8 mouse cellular contexts compared by ENCODE assay signal in genomic region chr17:63863647-63864149, GRCm38 (mm10). TPM values are rescaled to one million over a fixed set of nuclear protein-coding genes. Genes with fewer than 3 reads are reported as not detected.
A peak's percentile ranks its signal among the peaks of the same experiment; 100 is the strongest.
DNase-seq lines count a peak whose midpoint lies in the region; ATAC-seq and TF ChIP-seq lines count a peak whose summit lies in the region.

A930002H24Rik (minus strand) TSS chr17:63863791.

- peak within 1 kb of the TSS; percentile 98 for H3K4me3 ChIP-seq in E14TG2a.4 (replicated peaks; ENCODE audit: low read length)
- peak within 1 kb of the TSS; percentile 86 for H3K4me3 ChIP-seq in forebrain, embryonic 13.5 days
- peak within 1 kb of the TSS; percentile 92 for H3K4me3 ChIP-seq in neural tube, embryonic 15.5 days (replicated peaks)

- intact Hi-C loops in heart, postnatal 14 days (cut with DNase I) = loop anchor here (5.0 kb wide), 2 partner anchors 469 to 739 kb away; partner anchors contain the start of genes Man2a1 and Pja2

- peak within 1 kb of the TSS; percentile 83 for H3K4me2 ChIP-seq in forebrain, embryonic 13.5 days
- peak within 1 kb of the TSS; percentile 87 for H3K4me2 ChIP-seq in neural tube, embryonic 15.5 days

- no peaks in the 10 kb centered on the region for H3K36me3 ChIP-seq in E14TG2a.4 (ENCODE audit: insufficient read depth, low read length)
- no peaks in the 10 kb centered on the region for H3K36me3 ChIP-seq in forebrain, embryonic 13.5 days (ENCODE audit: poor library complexity, severe bottlenecking)
- no peaks in the 10 kb centered on the region for H3K36me3 ChIP-seq in neural tube, embryonic 15.5 days

- H3K9me3 ChIP-seq in E14TG2a.4 (ENCODE audit: low read length) = no peaks in the 10 kb centered on the region
- H3K9me3 ChIP-seq in forebrain, embryonic 13.5 days (replicated peaks) = no peaks in the 10 kb centered on the region
- no peaks in the 10 kb centered on the region for H3K9me3 ChIP-seq in neural tube, embryonic 15.5 days (replicated peaks)

- peak; percentile 97 for DNase-seq in c-Kit-positive CD71-positive TER-119-positive erythroid progenitor cells, embryonic 14.5 days (ENCODE audit: low spot score)
- DNase-seq in heart, postnatal 14 days = peak; percentile 99
- DNase-seq in layer of hippocampus, adult 11-12 months (ENCODE audit: low spot score) = peak; percentile 99
- peak; percentile 99 for DNase-seq in lung, adult 18-20 months
- peak; percentile 100 for DNase-seq in testis, postnatal 14 days (ENCODE audit: low spot score)

- peak within 1 kb of the TSS; percentile 76 for H3K27ac ChIP-seq in forebrain, embryonic 13.5 days
- H3K27ac ChIP-seq in neural tube, embryonic 15.5 days (replicated peaks) = peak within 1 kb of the TSS; percentile 95

- H3K9ac ChIP-seq in forebrain, embryonic 13.5 days = peak within 1 kb of the TSS; percentile 89
- peak within 1 kb of the TSS; percentile 97 for H3K9ac ChIP-seq in neural tube, embryonic 15.5 days (replicated peaks)

- WGBS in forebrain, embryonic 13.5 days = under 1% methylated on average over 54 of the region's 55 CpGs
- WGBS in neural tube, embryonic 15.5 days = under 1% methylated on average over 52 of the region's 55 CpGs

- H3K27me3 ChIP-seq in E14TG2a.4 (ENCODE audit: insufficient read depth, low read length) = peaks cover 23% of the 10 kb centered on the region
- no peaks in the 10 kb centered on the region; the same call in 1 of the 2 replicates for H3K27me3 ChIP-seq in forebrain, embryonic 13.5 days
- H3K27me3 ChIP-seq in neural tube, embryonic 15.5 days (replicated peaks) = no peaks in the 10 kb centered on the region

- ATAC-seq in forebrain, embryonic 13.5 days = peak; percentile 100
- ATAC-seq in neural tube, embryonic 15.5 days (ENCODE audit: low FRiP score) = peak; percentile 99

- peaks cover 16% of the 10 kb centered on the region for H3K4me1 ChIP-seq in E14TG2a.4 (replicated peaks; ENCODE audit: low read depth, low read length)
- H3K4me1 ChIP-seq in forebrain, embryonic 13.5 days = peaks cover 4% of the 10 kb centered on the region; the same call in 1 of the 2 replicates
- peaks cover 16% of the 10 kb centered on the region for H3K4me1 ChIP-seq in neural tube, embryonic 15.5 days

- no peak for TF ChIP-seq CTCF in E14TG2a.4 (conservative IDR thresholded peaks at IDR 0.05; ENCODE audit: low read length)

RNA-seq across cellular contexts. Expression of gene A930002H24Rik, which starts in this region (rescaled TPM):
- polyA plus RNA-seq in forebrain, embryonic 13.5 days (2015; fragmentation: Nextera tagmentation; extraction: Ambion mirVana) = 2.7 and 3.0 TPM in 2 replicates
- total RNA-seq in heart, postnatal 14 days (2021) = not detected
- 2.9 and 3.6 TPM in 2 replicates for polyA plus RNA-seq in neural tube, embryonic 15.5 days (2015; fragmentation: Nextera tagmentation; extraction: Ambion mirVana)

Comparison
In these comparisons a context has a peak if more than half of its experiments do, and no peak if none do; other contexts are left out.
1. Peak in every context shown above with its lines: DNase-seq, ATAC-seq, H3K4me3 ChIP-seq and H3K27ac ChIP-seq.
2. Peak in DNase-seq in heart, postnatal 14 days; RNA of the gene not detected or under 1 TPM.